Mouse (Mus musculus) bone marrow macrophage, adult 2 months (primary cell): Measurements from ENCODE around the gene Hdac7.

Source experiments
- CTCF ChIP-seq: IDR thresholded peaks from 2 replicates; pipeline ENCODE4 v1.5.1; 2012; ENCODE audit warnings: low read depth, mild to moderate bottlenecking, low read length, moderate library complexity
- POLR2A ChIP-seq: IDR thresholded peaks from 2 replicates; pipeline ENCODE4 v1.6.1; 2012; ENCODE audit warnings: mild to moderate bottlenecking, low read depth, low read length, borderline replicate concordance

DNA sequence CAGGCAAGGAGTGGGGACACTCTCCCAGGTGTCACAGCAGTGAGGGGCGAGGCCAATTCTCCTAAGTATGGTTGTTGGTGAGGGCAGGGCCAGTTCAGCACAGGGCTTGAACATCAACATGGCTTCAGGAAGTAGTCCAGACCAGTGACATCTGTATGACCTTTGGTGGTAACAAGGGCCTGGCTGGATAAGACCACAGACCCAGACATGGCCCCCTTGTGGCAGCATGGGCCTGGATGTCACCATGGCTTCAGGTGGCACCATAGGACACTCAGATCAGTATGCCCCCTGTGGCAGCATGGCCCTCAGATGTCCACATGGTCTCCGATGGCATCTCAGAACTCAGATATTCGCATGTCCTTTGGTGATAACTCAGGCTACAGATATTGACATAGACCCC, 8.0 kb upstream of the Hdac7 start:
- TF ChIP-seq CTCF (no peak), POLR2A (no peak)
